Mouse (Mus musculus) heart, embryonic 11.5 days (tissue): Measurements from ENCODE around the gene Taok2. TPM values are rescaled to one million over a fixed set of nuclear protein-coding genes. Genes with fewer than 3 reads are reported as not detected.

Experiments
- ATAC-seq: fragments of 200-750 bp; cut with Nextera tagmentation; replicated peaks from 2 replicates; pipeline ENCODE4 v1.8.0; 2017; ENCODE audit warnings: moderate library complexity; ENCODE audit not compliant: insufficient number of reproducible peaks, low FRiP score, low TSS enrichment
- H3K27ac ChIP-seq: fragments of 300-500 bp; sonication (generic); 2 replicates; pipeline ENCODE4 v1.5.1; 2014; ENCODE audit warnings: mild to moderate bottlenecking, low read depth, low read length
- H3K27me3 ChIP-seq: fragments of 300-500 bp; sonication (generic); 2 replicates; pipeline ENCODE4 v1.6.1; 2014; ENCODE audit warnings: mild to moderate bottlenecking, low read length, mixed read lengths; ENCODE audit not compliant: control insufficient read depth, insufficient read depth
- H3K36me3 ChIP-seq: fragments of 300-500 bp; sonication (generic); 2 replicates; pipeline ENCODE4 v1.6.1; 2014; ENCODE audit warnings: mild to moderate bottlenecking, low read length, moderate library complexity, mixed read lengths; ENCODE audit not compliant: control insufficient read depth, insufficient read depth
- H3K4me1 ChIP-seq: fragments of 300-500 bp; sonication (generic); 2 replicates; pipeline ENCODE4 v1.6.1; 2014; ENCODE audit warnings: low read length; ENCODE audit not compliant: control insufficient read depth, insufficient read depth
- H3K4me2 ChIP-seq: fragments of 300-500 bp; sonication (generic); 2 replicates; pipeline ENCODE4 v1.6.1; 2014; ENCODE audit warnings: mild to moderate bottlenecking, moderate library complexity
- H3K4me3 ChIP-seq: fragments of 300-500 bp; sonication (generic); 2 replicates; pipeline ENCODE4 v1.5.1; 2014; ENCODE audit warnings: low read depth, low read length
- H3K9ac ChIP-seq: fragments of 300-500 bp; sonication (generic); 2 replicates; pipeline ENCODE4 v1.6.1; 2014; ENCODE audit warnings: mild to moderate bottlenecking, low read depth, low read length, moderate library complexity
- H3K9me3 ChIP-seq: fragments of 300-500 bp; sonication (generic); replicated peaks from 2 replicates; pipeline ENCODE4 v1.6.1; 2016; ENCODE audit warnings: low read length; ENCODE audit not compliant: control insufficient read depth
- WGBS: fragments of 180-500 bp; shearing (Covaris S2); extraction: QIAGEN DNeasy Blood & Tissue Kit; methylation state at CpG from one replicate; pipeline ENCODE4 v1.1.7; 2014; ENCODE audit not compliant: insufficient replicate concordance; 5-methylcytosine and 5-hydroxymethylcytosine counted together
- polyA plus RNA-seq: library from polyadenylated mRNA; unstranded; fragments of >200 nt; fragmentation: Nextera tagmentation; extraction: Ambion mirVana; gene quantifications from 2 replicates; pipeline ENCODE4 v1.2.1, GENCODE M21; 2014

Gene Taok2
- polyA plus RNA-seq, 1 experiment from 2014 or later: 19.4 TPM

GRCm38 (mm10) chr7:126818818-126819217 lies 65.7 kb downstream of the Taok2 start:
- peaks cover 6% of the 10 kb centered on the region for H3K4me1 ChIP-seq
- H3K9ac ChIP-seq: no peak overlapping the region
- no peak overlapping the region for H3K4me2 ChIP-seq
- H3K9me3 ChIP-seq: no peaks in the 10 kb centered on the region
- H3K36me3 ChIP-seq: no peaks in the 10 kb centered on the region
- H3K27ac ChIP-seq: no peak overlapping the region
- peaks cover 21% of the 10 kb centered on the region for H3K27me3 ChIP-seq
- 31% methylated on average over 1 of the region's 1 CpGs for WGBS
- no peak overlapping the region for H3K4me3 ChIP-seq
- ATAC-seq: no peak

- H3K4me2 ChIP-seq: no peak overlapping the region
- ATAC-seq: no peak
- no peaks in the 10 kb centered on the region for H3K36me3 ChIP-seq
- peaks cover 10% of the 10 kb centered on the region for H3K27me3 ChIP-seq
- H3K27ac ChIP-seq: no peak overlapping the region
- H3K9me3 ChIP-seq: no peaks in the 10 kb centered on the region
- H3K4me3 ChIP-seq: no peak overlapping the region
- 74% methylated on average over 7 of the region's 7 CpGs for WGBS
- H3K4me1 ChIP-seq: no peaks in the 10 kb centered on the region; the same call in 1 of the 2 replicates
- H3K9ac ChIP-seq: no peak overlapping the region
Observed at GRCm38 (mm10) chr7:126817595-126817994, 66.9 kb downstream of the Taok2 start.

DNA sequence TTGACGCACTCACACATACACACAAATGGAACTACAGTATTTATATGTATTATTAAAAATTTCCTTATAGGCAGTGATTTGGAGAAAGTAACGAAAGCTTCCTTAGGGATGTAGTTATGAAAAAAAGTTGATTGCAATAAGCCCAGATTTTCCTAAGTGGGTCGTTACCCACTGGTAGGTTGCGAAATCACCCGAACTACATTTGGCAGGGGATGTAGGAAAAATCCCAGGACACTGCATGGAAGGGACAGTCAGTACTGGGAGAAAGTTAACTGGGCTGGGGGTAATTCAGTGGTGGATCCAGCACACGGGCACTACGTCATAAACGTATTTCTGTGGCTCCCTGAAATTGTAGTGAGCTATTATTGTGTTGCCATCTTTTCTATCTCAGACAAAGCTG lies 68.0 kb downstream of the Taok2 start:
- H3K4me3 ChIP-seq: no peak overlapping the region
- H3K36me3 ChIP-seq: no peaks in the 10 kb centered on the region
- 0 out of 2 replicates have a peak, but pooled peaks cover 3% of the 10 kb centered on the region for H3K27me3 ChIP-seq
- H3K9ac ChIP-seq: no peak overlapping the region
- 81% methylated on average over 8 of the region's 8 CpGs for WGBS
- no peak overlapping the region for H3K27ac ChIP-seq
- no peak overlapping the region for H3K4me2 ChIP-seq
- H3K4me1 ChIP-seq: no peaks in the 10 kb centered on the region
- H3K9me3 ChIP-seq: no peaks in the 10 kb centered on the region
- no peak for ATAC-seq

DNA sequence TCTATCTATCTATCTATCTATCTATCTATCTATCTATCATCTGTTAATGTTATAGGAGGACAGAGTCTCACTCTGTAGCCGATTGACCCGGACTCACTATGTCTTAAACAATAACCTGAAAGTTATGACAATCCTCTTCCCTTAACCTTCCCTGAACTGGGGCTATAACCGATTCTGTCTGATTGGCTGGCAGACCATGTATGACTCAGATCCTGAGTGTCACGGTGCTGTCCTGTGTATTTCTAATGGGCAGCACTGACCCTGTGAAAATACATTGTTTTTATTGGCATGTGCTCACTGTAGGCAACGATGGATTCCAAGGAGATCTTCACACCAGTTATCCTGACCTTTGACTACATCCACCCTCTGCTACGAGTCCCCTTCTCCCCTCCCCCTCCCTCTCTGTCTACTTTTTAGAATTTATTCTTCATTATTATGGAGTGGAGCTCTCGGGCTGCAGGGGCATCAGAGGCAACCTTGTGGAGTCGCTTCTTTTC lies 68.7 kb downstream of the Taok2 start:
- 0 out of 2 replicates have a peak, but pooled peaks cover 3% of the 10 kb centered on the region for H3K27me3 ChIP-seq
- no peaks in the 10 kb centered on the region for H3K36me3 ChIP-seq
- WGBS: 64% methylated on average over 8 of the region's 8 CpGs
- H3K4me2 ChIP-seq: no peak overlapping the region
- ATAC-seq: no peak
- no peak overlapping the region for H3K9ac ChIP-seq
- no peaks in the 10 kb centered on the region for H3K4me1 ChIP-seq
- no peaks in the 10 kb centered on the region for H3K9me3 ChIP-seq
- H3K4me3 ChIP-seq: no peak overlapping the region
- H3K27ac ChIP-seq: no peak overlapping the region

Other genes starting within 250 kb of the Taok2 start
- 24.7 and 28.9 TPM in 2 replicates for gene Sgf29, start 235.4 kb downstream of the Taok2 start, polyA plus RNA-seq
- 2.4 and 2.5 TPM in 2 replicates for gene Sult1a1, start 208.3 kb downstream of the Taok2 start, polyA plus RNA-seq
- gene Bola2, start 189.3 kb downstream of the Taok2 start, polyA plus RNA-seq: 120 and 126 TPM in 2 replicates
- 6.1 and 6.7 TPM in 2 replicates for gene Slx1b, start 188.9 kb downstream of the Taok2 start, polyA plus RNA-seq
- gene Coro1a, start 176.9 kb downstream of the Taok2 start, polyA plus RNA-seq: 13.1 and 13.8 TPM in 2 replicates
- 48.2 and 52.1 TPM in 2 replicates for gene Mapk3, start 125.1 kb downstream of the Taok2 start, polyA plus RNA-seq
- gene Gdpd3, start 118.4 kb downstream of the Taok2 start, polyA plus RNA-seq: 0.92 and 1.4 TPM in 2 replicates
- gene Ypel3, start 107.7 kb downstream of the Taok2 start, polyA plus RNA-seq: 79.6 and 84.9 TPM in 2 replicates
- gene Tbx6, start 103.2 kb downstream of the Taok2 start, polyA plus RNA-seq: 0.31 and 0.45 TPM in 2 replicates
- 204 and 213 TPM in 2 replicates for gene Ppp4c, start 92.2 kb downstream of the Taok2 start, polyA plus RNA-seq
- gene Fam57b, start 87.0 kb downstream of the Taok2 start, polyA plus RNA-seq: 0.40 and 0.41 TPM in 2 replicates
- gene 4930451I11Rik, start 53.1 kb downstream of the Taok2 start, polyA plus RNA-seq: not detected in 2 replicates
- 0.17 and 0.96 TPM in 2 replicates for gene Doc2a, start 37.3 kb downstream of the Taok2 start, polyA plus RNA-seq
- gene Hirip3, start 22.7 kb downstream of the Taok2 start, polyA plus RNA-seq: 15.5 and 17.0 TPM in 2 replicates
- 69.8 and 76.1 TPM in 2 replicates for gene Ino80e, start 22.3 kb downstream of the Taok2 start, polyA plus RNA-seq
- 13.5 and 18.3 TPM in 2 replicates for gene Tmem219, start 38.2 kb upstream of the Taok2 start, polyA plus RNA-seq
- gene Kctd13, start 44.2 kb upstream of the Taok2 start, polyA plus RNA-seq: 11.5 and 12.6 TPM in 2 replicates
- 0.23 TPM in 1 of 2 replicates, not detected in the other for gene Asphd1, start 64.9 kb upstream of the Taok2 start, polyA plus RNA-seq
- 0.20 and 0.31 TPM in 2 replicates for gene Sez6l2, start 65.9 kb upstream of the Taok2 start, polyA plus RNA-seq
- gene Cdipt, start 91.2 kb upstream of the Taok2 start, polyA plus RNA-seq: 62.8 and 63.0 TPM in 2 replicates
- 1.1 and 1.2 TPM in 2 replicates for gene Cdiptos, start 91.4 kb upstream of the Taok2 start, polyA plus RNA-seq
- 8.2 and 8.5 TPM in 2 replicates for gene Mvp, start 129.9 kb upstream of the Taok2 start, polyA plus RNA-seq
- gene Pagr1b, start 131.8 kb upstream of the Taok2 start, polyA plus RNA-seq: not detected in 2 replicates
- 50.9 and 53.2 TPM in 2 replicates for gene Pagr1a, start 132.6 kb upstream of the Taok2 start, polyA plus RNA-seq
- 36.6 and 40.9 TPM in 2 replicates for gene Gm42742, start 136.4 kb upstream of the Taok2 start, polyA plus RNA-seq
- gene Prrt2, start 136.5 kb upstream of the Taok2 start, polyA plus RNA-seq: 4.5 and 5.0 TPM in 2 replicates
- 38.6 and 44.1 TPM in 2 replicates for gene Maz, start 142.3 kb upstream of the Taok2 start, polyA plus RNA-seq
- gene Kif22, start 157.8 kb upstream of the Taok2 start, polyA plus RNA-seq: 97.7 and 103 TPM in 2 replicates
- not detected in 2 replicates for gene Zg16, start 202.6 kb upstream of the Taok2 start, polyA plus RNA-seq
- gene AI467606, start 206.7 kb upstream of the Taok2 start, polyA plus RNA-seq: 0.92 and 0.96 TPM in 2 replicates
- gene Qprt, start 237.5 kb upstream of the Taok2 start, polyA plus RNA-seq: 6.2 and 6.6 TPM in 2 replicates